Mouse (Mus musculus) MEL-GATA-1-ER (cell line): Measurements from ENCODE around the gene Tctn1.

Experiments
- DNase-seq: peaks from one replicate; pipeline ENCODE4 v3.0.0-alpha.2; 2012; ENCODE audit warnings: low read depth; ENCODE audit errors: extremely low read depth

Tctn1 gene

GRCm38 (mm10) chr5:122263933-122264905, at the start of gene Tctn1:
Gene Tctn1 (minus strand): TSS chr5:122264460.
- peak; percentile 82 for DNase-seq

GRCm38 (mm10) chr5:122312942-122313684, 48.9 kb upstream of the Tctn1 start:
- DNase-seq, result no peak

- DNase-seq, result no peak
These were observed 48.1 kb upstream of the Tctn1 start for GRCm38 (mm10) chr5:122312346-122312745.

GRCm38 (mm10) chr5:122311692-122312091, 47.4 kb upstream of the Tctn1 start:
- DNase-seq, result no peak

- no peak for DNase-seq
These were observed 46.4 kb upstream of the Tctn1 start for GRCm38 (mm10) chr5:122310699-122311098.

GRCm38 (mm10) chr5:122306536-122306935, 42.3 kb upstream of the Tctn1 start:
- no peak for DNase-seq

- no peak for DNase-seq
These were observed 41.2 kb upstream of the Tctn1 start for GRCm38 (mm10) chr5:122305472-122305871.

GRCm38 (mm10) chr5:122304541-122304940, 40.3 kb upstream of the Tctn1 start:
- no peak for DNase-seq

GRCm38 (mm10) chr5:122303937-122304336, 39.7 kb upstream of the Tctn1 start:
- DNase-seq, result no peak

GRCm38 (mm10) chr5:122302810-122303745, 38.8 kb upstream of the Tctn1 start:
- no peak for DNase-seq

GRCm38 (mm10) chr5:122300071-122300518, 35.8 kb upstream of the Tctn1 start:
- no peak for DNase-seq

- no peak for DNase-seq
These were observed 31.1 kb upstream of the Tctn1 start for GRCm38 (mm10) chr5:122295113-122295935.

- DNase-seq, result no peak
These were observed 30.0 kb upstream of the Tctn1 start for GRCm38 (mm10) chr5:122294219-122294735.

- DNase-seq, result no peak
These were observed 28.9 kb upstream of the Tctn1 start for GRCm38 (mm10) chr5:122293131-122293530.

GRCm38 (mm10) chr5:122291553-122292339, 27.5 kb upstream of the Tctn1 start:
- DNase-seq, result no peak

- no peak for DNase-seq
These were observed 26.9 kb upstream of the Tctn1 start for GRCm38 (mm10) chr5:122291149-122291548.

GRCm38 (mm10) chr5:122288147-122288811, 24.0 kb upstream of the Tctn1 start:
- no peak for DNase-seq

GRCm38 (mm10) chr5:122287026-122287425, 22.8 kb upstream of the Tctn1 start:
- DNase-seq, result no peak

GRCm38 (mm10) chr5:122286191-122286590, 21.9 kb upstream of the Tctn1 start:
- DNase-seq, result no peak
